Mouse (Mus musculus) kidney, postnatal 25 days (tissue): Measurements from ENCODE around the gene Plcb2.

Experiments
- DNase-seq, 2 experiments: peaks; one replicate each; pipeline ENCODE4 v3.0.0; 2021; ENCODE audit warnings: mixed read lengths in 2 of 2

The Plcb2 gene

DNA sequence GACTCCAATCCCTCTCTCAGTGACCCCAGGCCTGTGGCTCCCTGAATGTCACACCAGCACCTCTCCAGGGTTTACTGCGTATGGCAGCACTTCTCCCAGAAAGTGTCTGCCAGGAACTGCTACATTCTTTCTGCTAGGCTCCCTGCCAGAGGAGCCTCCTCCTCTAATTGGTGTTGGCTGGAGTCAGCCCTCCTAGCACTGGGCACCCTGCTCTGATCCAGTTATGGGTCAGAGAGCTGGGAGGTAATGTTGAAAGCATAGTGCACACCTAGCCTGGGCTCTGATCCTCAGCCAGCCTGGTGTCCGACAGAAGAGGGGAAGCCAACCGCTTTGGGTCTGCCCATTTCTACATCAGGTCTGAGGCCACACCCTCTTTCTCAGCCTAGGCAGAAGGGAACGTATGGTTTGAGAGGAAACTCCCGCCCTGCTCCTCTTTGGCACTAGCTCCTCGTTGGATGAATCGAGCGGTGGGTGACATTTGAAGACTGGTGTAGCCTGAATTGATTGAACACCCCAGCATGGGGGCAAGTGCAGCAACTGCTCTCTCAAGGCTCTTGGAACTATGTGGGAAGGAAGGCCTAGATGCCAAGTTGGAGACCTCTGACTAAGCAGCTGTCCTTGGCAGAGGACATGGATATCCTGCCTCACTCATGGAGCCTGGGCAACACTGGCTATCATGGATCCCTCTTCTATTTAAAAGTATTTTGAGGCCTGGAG lies 45.5 kb downstream of the Plcb2 start:
- DNase-seq, result peak; percentile 60 to 74

DNA sequence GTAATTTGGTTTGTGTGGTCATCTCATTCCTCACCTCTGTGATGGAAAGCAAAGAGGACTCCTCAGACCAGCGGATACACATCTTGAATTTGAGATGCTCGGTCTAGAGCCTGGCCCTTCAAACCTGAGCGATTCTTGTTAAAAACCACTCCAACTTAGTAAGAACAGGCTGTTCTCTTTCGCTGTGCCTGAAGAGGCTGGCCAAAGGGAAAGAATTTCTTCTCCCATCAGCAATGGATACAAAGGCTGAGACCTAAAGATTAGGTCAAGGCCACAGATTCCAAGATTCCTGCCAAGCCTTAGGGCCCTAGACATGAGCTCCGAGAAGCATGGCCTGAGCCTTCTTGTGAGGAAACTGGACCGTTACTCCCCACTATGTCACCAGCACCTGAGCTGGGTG lies 47.3 kb downstream of the Plcb2 start:
- DNase-seq, result no peak

DNA sequence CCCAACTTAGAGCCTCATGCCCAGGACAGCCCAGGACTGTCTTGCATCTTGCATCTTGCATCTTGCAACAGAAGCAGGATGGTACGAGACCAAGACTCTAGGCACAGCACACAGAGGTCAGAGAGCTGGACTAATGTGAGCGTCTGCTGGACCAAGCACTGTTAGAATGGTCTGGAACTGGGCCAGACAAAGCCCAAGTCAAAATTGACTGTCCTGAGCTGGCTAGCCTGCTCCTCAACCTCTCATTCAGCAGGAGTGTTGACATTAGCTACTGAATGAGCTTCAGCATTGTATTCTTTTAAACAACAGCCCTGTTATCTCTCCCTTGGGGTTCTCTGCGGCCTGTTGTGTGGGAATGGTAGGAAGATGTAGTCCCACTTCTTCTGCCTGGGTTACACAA lies 48.7 kb downstream of the Plcb2 start:
- DNase-seq, result no peak

DNA sequence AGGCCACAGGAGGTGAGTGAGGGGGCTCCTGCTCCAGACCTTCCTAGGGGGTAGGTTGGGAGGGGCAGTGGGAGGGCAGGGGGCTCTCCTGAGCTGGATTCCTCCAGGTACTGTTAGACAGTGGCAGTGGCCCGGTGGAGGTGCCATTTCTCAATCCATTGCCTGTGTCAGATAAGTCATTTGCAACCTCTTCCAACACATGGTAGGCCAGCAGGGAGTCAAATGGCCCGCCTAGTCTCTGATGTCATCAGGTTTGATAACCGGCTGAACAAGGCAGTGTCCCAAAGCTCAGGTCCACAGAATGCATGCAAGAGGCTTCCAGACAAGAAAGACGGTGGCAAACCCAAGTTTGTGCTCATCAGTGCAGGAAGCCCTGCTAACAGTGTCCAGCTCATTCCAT lies 50.4 kb downstream of the Plcb2 start:
- peak in 1 of 2 experiments; percentile 54 for DNase-seq

DNA sequence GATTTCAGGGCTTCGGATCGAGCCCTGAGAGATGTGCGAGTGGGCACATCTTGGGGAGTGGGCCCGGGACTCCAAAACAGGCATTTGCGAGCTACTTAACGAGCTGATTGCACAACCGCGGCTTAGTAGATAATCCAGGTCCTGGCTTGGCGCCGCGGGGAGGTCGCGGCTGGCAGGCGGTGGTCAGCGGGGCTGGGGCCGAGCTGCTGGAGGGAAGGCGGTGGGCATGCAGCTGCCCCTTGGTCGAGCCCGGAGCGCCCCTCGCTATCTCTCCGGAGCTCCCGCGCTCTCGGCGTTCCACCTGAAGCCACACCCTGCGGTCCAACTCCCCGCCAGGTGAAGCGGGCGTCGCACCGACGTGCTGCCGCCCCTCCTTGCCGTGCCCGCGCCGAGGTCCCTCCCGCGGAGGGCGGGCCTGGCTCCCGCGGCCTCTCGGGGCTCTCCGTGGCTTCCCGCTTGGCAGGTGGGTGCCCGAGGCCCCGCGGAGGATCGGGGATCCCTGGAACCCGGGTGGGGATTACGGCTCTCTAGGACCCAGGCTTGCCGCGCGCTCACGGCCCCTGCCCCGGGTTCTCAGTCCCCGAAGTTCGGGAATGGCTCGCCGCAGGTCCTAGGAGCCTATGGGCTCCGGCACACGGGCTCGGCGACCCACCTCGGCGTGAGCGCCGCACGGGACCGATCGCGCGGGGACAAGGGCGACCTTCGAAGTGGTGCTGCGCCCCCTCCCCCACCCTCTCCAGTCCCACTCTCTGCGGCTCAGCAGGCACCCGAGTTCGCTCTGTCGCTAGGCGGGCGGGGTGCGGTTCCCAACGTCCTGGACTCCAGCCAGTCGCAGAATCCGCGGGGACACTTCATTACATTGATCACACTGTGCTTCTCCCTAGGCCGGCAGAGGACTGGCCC lies 51.1 kb downstream of the Plcb2 start:
- DNase-seq, result peak; percentile 50 to 66

DNA sequence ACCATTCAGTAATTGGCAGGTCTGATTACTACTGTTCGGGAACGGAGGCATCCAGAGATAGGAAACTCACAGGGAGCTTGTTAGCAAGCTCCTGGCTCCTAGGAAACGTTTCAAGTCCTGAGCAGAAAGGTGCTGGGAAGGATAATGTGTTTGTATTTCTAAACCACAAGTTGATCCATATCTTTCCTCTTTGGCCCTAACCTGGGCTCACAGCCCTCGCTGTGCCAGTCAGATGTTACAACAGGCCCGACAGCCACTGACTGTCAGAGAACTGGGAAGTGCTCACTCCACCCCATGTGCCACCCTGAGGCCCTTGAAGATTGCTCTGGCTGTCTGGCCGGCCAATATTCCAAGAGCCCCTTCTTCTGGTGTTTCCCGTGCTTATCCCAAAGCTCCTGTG lies 53.7 kb downstream of the Plcb2 start:
- DNase-seq, result no peak

DNA sequence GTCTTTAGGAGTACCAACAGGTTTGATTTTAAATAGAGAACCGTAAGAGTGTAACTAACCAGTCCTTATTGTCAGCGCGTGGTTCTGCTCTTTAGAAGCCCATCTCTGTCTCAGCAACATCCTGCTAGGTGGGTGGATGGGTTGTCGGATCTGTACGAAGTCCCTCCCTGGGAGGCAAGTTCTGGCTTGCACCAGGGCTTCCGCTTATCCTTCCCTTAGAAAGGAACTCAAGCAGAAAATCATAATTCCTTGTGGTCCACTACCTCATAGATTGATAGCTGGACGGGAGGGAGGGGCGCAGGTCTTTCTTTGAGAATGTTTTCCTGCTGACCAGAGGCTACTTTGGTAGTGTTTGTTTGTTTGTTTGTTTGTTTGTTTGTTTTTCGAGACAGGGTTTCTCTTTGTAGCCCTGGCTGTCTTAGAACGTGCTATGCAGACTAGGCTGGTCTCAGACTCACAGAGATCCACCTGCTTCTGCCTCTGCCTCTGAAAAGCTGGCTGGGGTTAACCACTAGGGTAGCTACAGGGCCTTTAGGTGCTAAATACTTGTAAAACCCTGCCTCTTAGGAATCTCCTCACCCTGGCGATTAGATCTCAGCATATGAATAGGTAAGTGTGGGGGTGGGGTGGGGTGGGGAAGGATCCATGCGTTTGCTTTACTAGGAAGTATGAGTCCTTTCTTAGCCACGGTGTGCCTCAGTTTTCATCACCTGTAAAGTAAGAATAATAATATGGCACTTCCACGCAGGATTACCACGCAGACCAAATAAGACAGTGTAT lies 54.4 kb downstream of the Plcb2 start:
- DNase-seq, result no peak

DNA sequence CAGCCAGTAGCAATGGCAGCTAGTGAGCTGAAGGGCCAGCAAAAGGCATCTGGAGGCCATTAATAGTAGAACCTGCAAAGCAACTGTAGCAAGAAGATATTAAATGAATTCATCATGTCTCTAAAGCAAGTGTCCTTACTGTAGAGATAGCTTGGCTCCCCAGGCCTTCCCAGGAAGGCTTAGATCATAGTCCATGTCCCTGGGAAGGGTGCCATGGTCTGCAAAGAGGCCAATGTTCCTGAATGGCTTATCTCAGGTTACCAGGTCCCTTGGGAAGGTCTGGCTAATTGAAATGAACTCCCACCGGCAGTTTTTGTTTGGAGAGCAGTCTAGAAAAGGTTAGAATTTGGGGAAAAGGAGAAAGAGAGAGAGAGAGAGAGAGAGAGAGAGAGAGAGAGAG lies 56.5 kb downstream of the Plcb2 start:
- DNase-seq, result no peak

DNA sequence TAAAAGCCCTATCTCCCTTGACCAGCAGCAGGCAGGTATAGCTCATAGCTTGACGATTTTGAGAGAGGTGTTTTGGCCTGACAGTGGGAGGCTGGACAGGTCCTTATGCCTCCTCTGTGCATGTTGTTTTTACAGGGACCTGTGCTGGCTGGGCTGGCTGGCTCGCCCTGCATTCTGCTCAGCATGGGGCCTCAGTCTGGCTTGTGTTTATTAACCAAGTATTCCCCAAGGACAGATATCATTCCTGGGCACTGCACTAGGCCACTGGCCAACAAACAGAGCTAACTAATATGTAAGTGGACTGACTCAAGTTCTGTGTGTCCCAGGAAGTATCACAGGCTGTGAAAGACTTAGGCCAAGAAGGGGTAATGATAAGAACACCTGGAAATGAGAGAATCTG lies 58.5 kb downstream of the Plcb2 start:
- peak; percentile 74 to 88 for DNase-seq

DNA sequence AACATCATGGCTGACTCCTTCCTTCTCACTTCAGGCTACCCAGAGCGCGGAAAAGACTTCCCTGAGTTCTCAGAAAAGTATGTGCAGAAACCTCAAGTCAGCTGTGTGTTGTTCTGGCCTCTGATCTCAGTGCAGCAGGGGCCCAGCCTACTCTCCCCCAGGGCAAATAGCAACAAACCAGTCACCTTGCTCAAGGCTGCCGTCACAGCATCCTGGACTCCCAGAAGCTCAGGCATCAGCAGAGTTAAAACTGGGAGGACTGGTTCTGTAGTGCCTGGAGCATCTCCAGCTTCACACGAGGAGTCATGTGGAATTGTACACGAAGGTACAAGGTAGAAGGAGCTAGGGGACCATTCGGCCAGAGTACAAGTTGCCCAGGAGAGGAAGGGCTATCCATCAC lies 59.0 kb downstream of the Plcb2 start:
- peak; percentile 70 to 90 for DNase-seq

DNA sequence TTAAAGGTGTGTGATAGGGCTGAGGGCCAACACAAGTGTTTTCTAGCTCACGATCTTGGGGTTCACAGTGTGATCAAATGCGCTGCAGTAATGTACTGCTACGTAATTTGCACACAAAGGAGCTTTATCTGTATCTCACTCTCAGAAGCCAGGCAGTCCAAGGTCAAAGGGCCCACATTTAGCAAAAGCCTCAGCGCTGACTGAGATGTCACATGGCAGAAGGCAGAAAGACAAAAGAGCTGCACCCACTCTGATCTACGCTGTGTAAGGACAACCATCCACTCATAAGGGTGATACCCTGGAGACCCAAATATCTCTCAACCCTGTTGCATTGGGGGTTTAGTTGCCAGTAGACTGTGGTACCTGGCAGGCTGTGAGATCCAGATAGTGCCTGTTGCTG lies 61.1 kb downstream of the Plcb2 start:
- no peak for DNase-seq

DNA sequence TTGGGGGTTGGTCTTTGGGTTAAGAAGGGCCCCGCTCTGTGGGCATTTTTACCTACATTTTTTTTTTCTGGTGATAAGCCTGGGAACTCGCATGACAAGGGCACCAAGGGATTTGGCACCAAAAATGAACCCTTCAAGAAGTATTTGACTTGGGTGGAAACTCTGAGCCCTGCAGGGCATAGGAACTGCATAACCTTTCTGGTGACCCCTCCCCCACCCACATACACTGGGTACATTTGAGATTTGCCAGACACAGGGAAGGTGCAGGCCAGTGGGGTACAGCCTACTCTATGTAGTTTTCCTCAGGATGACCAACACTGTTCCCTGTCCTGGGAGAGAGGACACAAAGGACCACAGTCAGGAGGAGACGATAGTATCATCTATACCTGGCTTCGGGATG lies 62.6 kb downstream of the Plcb2 start:
- DNase-seq, result peak; percentile 52 to 61

DNA sequence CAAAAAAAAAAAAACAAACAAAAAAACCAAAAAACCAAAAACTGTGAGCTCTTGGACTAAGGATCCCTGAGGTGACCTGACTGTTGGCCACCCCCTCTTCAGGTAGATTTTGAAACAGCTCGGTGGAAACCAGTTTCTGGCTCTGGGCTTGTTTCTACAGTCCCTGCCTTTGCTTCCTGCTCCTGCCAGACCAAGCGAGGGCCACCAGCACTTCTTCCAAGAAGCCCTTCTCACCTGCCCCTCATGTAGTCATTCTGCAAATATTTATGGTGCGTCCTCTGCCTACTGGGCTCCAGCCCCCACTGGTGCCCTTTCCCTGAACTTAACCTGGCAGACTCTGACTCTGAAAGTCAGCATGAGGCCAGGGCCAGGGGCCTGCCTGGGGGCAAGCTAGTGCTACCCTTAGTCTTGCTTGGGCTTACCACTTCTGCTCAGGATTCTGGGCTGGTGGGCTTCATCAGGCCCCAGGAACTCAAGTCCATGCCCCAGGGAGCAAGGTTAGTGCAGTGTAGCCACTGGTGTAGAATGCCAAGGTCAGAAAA lies 63.2 kb downstream of the Plcb2 start:
- peak in 1 of 2 experiments; percentile 58 for DNase-seq

DNA sequence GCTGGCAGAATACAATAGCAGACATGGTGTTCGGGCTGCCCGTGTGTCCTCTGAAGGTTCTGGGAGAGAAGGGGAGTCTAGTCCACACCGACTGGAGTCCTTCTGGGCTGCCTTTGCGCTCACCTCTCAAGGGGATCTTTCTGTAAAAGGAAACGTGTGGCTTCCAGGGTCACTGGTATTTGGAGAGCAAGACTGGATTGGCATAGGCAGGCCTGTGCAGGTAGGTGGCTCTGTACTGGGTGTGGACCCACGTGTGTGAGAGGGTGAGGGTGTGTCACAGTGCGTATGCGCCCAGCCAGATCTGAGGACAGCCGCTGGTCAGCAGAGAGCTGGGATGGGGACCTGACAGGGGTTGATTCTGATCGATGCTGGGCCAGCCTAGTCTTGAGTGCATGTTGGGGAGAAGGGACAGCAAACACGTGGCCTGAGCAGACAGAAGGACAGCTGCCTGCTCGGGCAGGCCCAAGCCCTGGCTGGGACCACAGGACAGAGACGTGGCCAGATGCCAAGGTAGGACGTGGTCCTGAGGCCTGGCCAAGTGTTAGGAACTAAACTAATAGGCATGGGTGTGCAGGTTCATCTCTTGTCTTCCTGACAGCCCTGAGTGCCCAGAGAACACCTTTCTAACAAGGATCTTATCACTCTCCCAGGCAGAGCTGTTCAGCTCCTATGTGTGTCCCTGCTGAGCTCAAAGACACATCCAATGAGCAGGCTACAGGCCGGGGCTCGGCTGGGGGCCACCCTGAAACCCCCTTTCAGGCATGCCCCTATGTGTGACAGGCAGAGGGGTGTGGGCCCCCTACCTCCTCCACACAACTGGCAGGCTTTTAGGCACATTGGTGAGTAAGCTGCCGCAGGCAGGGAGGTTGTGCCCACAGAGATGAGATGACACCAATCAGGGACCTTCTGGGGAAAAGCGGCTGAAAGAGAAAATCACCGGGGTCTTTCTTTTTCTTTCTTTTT lies 64.2 kb downstream of the Plcb2 start:
- DNase-seq, result peak; percentile 28 to 63

DNA sequence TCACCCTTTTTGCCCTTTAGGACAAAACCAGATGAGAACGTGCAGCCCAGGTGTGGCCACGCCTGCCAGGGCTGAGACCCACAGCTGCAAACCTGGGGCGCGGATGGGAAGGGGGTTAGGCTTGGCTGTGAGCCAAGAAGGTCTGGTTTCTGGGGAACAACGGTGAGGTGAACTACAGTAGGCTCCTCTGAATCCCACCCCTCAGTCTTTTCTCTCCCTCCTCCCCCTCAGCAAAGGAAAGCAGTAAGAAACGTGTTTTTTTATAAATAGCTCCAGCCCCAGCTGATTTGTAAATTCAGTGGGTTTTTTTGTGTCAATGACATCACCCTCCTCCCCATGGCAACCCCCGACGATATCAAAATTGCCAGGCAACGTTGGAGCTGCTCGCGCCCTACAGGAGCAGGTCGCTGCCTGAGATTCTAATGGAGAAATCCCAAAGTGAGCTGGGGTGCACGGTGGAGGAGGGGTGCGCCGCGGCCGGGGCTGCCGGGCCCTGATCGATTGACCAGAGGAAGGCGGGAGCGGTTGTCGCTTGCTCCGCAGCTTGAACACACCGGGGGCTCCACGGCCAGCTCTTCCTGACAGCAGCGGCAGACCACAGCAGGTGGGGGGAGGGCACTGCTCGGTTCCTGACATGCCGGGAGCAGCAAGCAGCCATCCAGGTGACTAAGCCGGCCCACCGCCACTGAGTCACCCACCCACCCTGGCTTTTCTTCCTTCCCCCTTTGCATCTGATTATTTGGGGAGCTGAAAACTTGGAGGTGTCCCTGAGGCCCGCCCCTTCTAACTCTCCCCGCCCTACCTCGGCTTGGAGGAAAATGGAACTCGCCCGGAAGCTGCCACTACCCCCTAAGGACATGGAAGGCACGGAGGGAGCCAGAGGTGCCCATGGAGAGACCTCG lies 65.1 kb downstream of the Plcb2 start, which contains the start of gene Pak6:
Gene Pak6 (plus strand): TSS at position 402 of the 902 bp plus-strand sequence.
- no peak for DNase-seq

DNA sequence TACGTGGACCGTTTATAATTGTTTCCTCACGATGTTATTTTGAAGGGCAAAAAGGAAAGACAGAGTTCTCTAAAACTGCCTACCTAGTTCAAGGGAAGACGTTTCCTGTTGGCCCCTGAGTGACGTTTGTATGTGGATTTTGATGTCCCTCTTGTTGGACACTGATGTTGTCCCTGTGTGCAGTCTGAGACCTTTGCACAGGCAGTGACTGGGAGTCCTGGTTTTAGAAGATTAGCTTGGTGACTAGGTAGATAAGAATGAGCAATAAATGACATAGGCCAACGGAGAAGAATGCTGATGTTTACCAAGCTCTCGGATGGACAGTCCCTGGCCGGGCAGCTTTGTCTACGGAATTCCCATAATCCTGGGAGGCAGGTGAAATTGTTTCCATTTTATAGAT lies 66.3 kb downstream of the Plcb2 start:
- DNase-seq, result no peak

DNA sequence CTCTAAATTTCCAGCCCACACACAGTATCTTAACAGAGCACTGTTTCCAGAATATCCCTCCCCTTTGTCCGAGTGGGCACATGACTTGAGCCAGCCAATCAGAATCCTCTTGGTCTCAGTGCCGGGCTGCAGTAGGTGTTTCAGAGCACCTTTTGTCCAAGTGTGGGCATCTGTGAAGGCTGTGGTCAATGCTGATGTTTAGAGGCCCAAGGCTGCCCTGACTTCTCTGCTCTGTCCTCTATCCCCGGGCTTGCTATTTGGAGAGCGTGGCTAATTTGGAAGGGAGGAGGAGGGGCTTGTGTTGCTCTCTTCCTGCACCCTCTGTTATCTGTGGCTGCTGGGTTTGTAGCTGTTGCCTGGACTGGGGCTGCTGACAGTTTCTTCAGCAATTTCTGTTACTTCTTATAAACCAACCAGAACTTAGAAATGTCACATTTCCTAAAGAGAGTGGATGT lies 68.2 kb downstream of the Plcb2 start:
- peak; percentile 35 to 67 for DNase-seq

DNA sequence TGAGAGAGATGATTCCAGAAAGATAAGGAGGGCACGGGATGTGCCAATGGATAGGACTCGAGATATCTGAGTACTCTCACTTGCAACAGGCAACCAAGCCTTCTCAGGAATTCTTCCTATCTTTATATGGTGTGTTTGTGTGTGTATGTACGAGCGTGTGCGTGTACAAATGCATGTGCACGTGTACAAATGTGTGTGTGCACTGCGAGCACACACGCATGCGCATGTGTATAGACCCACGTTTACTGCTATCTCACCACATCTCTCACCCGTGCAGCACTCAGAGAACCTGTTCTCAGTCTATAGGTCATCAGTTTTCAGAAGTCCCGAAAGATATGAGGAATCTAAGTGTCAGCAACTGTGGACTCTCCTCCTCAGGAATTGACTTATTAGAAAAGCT lies 68.7 kb downstream of the Plcb2 start:
- DNase-seq, result no peak

DNA sequence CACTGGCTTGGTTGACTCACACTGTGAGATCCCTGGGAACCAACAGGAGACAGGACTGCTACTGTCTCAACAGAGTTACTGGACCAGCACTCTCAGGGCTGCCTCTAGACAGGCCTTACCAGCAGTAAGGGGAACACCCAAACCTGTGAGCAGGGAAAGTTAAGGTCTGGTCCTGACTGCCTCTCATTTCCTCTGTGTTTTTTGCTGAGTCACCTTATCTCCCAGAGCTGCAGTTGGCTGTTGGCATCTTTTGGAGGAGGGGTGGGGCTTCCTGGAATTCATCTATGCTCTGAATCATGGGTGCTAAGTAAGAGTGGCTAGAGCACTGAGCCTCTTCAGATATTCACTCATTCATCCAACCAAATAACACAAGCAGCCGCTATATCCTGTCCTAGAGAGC lies 69.2 kb downstream of the Plcb2 start:
- DNase-seq, result peak in 1 of 2 experiments; percentile 52

DNA sequence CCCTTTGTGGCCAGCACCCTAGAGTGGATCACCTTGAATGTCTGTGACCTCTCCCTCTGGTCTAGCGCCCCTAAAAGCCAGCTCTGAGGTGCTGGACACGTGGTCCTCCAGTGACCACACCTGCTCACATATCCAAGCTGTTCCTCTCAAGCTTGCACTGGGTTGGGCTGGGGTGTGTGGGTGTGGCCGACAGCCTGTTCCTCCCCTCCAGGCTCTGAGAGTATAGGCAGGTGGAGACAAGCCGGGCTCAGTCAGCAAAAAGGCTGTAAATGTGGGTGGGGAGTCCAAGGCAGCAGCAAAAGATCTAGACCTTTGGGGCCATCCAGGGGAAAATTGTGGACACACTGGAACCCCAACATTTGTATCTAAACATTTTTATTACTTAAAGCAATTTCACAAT lies 69.8 kb downstream of the Plcb2 start:
- peak in 1 of 2 experiments; percentile 64 for DNase-seq
